Mouse (Mus musculus) lung, postnatal 0 days (tissue): Measurements from ENCODE around the gene Adamts17.

ENCODE experiments used
- CTCF ChIP-seq: IDR thresholded peaks from 2 replicates; pipeline ENCODE4 v1.5.1; 2016; ENCODE audit warnings: antibody characterized with exemption, mild to moderate bottlenecking
- EP300 ChIP-seq: IDR thresholded peaks from 2 replicates; pipeline ENCODE4 v1.6.1; 2016; ENCODE audit warnings: antibody characterized with exemption, mild to moderate bottlenecking, control low read depth

DNA sequence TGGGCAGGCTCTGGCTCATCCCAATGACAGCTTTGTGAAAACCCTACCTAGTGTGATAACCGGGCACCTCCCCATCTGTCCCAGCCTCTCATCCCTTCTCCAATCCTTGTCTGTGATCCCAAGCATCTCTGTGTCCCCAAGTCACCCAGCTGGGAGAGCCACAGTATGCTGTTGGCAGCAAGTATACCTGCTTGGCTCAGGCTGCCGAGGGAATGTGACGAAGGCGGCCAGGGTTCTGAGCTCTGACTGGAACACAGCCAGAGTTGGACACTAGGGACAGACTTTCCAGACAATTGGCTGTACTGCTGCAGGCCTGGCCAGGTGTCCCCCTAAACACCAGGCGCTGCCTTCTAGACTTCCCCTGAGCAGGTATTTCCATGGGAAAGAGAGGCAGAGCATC is 63.5 kb downstream of the Adamts17 start:
- TF ChIP-seq CTCF: no peak
- no peak for TF ChIP-seq EP300
